Mouse (Mus musculus): ENCODE measurements at regions not wholly inside any gene's neighbourhood (a gene's known extent, or its start where the extent isn't known, plus 50 kb on each side); places are given as distances from the start of the nearest gene placed in this dataset.
"Not testable (repeated sequence)": the region's sequence is repeated elsewhere in the genome, so short reads cannot be mapped to it uniquely, and the experiment has no call there.

DNA sequence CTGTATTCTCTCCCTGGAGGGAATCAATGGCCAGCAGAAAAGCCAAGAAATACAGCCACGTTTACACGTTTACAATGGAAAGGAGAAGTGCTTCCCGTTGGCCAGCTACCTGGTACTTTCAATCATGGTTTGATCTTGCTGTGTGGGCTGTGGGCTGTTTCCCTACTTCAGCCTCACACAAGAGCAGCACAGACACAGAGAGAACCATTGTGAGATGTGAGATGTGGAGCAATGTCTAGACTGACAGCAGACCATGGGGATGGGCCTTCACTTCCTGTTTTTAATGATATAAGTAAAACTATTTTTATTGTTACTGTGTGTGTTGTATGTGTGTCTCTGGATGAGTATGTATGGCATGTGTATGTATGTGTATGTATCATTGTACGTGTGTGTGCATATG is 156.2 kb downstream of the Mterf1b start:
- in situ Hi-C loops (cut with MboI; ENCODE audit: low sequenced_read_pairs) = no loop called here

DNA sequence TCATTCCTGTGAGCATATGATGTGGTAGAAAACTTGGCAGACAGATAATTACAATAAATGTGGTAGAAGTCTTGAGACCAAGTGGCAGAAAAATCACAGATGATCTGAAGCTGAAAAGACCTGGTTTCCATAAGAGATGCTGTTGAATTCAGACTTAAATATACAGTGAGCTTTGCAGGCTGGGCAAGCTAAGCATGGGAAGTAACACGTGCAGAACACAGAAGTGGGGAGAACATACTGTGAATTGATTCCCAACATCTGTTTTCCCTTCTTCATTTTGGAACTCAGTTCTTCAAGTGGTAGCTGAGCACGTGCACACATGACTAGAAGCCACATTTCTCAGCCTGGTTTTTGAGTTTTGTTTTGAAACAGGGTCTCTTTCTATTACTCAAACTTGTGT is 157.8 kb downstream of the Mterf1b start:
- in situ Hi-C loops (cut with MboI; ENCODE audit: low sequenced_read_pairs) = no loop called here

DNA sequence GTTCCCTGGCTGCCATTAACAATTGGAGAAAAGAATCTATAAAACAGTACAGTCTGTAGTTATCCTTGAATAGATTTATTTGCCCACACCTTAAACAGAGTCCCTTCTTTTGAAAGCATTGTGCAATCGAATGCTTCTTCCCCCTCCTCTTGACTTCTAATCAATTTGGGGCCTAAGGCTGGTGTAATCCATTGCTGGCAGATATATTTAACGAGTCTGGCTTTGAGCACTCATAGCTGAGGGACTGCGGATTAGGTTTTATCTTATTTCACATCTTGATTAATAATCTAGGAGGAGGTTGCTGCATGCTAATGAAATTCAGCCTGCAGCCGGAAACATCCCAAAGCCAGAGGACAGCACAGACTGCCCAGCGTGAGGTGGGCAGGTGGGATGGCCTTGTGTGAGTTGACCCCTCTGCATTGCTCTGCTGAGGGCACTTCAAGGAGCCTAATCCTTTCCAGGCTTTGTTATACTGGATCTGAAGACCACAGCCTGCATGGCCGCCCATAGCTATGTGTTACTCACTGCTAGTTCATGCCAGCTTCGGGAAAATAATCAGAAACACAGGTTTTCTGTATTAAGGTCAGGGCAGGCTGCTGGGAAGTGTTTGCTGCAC is 163.6 kb downstream of the Mterf1b start:
- in situ Hi-C loops (cut with MboI; ENCODE audit: low sequenced_read_pairs) = no loop called here

GRCm38 (mm10) chr5:4356555-4357273 is 164.5 kb downstream of the Mterf1b start:
- in situ Hi-C loops (cut with MboI; ENCODE audit: low sequenced_read_pairs) = not testable (repeated sequence)

DNA sequence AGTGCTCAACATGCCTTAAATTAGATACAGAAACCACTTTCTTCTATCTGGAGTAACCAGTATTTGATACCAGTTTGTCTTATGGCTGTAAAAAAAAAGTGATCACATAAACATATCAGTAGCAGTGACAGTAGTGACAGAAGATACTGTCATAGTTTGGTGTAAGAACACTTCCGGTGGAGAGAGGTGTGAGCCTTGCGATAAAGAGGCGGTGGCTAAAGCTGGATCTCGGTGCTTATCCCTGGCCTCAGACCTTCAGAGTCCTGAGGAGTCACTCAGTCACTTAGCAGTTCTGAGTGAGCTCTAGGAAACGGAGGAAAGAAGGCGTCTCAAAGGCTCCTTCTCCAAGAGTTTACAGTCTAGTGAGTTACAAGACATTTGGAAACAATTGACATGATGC is 169.4 kb downstream of the Mterf1b start:
- in situ Hi-C loops (cut with MboI; ENCODE audit: low sequenced_read_pairs) = not testable (repeated sequence)

DNA sequence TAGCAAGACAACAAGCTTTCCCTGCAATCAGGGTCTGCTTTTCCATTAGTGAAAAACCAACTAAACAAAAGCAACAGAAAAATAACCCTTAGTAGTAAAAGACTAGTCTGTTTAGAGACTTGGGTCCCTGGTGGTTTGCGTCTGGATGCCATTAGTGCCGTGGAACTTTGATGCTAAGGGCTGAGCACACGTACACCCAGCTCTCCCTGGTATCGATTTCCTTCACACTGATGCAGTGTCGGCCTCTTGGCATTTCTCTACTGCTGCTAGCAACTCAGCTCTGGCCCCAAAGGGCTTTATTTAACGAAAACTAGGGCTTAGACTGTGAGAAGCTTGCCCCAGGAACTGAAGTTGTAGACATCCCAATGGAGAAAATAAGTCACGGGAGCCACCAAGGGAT is 192.6 kb downstream of the Mterf1b start:
- in situ Hi-C loops (cut with MboI; ENCODE audit: low sequenced_read_pairs) = not testable (repeated sequence)

DNA sequence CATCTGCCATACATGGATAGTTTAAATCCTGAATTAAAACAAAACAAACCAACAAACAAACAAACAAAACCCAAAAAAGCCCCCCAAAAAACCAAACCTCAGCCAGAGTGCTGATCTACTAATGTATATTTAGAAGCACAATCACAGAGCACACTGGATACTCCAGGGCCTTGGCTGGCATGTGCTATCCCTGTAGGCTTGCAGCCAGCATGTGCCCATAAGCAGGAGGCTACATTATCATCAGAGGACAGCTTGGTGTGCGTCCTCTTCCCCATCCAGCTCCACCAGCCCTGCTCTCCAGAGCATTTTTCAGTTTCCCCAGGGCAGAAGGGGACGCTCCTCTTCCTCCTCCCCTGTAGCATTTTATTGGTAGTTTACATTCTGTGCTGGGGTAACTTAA is 198.9 kb downstream of the Mterf1b start:
- in situ Hi-C loops (cut with MboI; ENCODE audit: low sequenced_read_pairs) = no loop called here

DNA sequence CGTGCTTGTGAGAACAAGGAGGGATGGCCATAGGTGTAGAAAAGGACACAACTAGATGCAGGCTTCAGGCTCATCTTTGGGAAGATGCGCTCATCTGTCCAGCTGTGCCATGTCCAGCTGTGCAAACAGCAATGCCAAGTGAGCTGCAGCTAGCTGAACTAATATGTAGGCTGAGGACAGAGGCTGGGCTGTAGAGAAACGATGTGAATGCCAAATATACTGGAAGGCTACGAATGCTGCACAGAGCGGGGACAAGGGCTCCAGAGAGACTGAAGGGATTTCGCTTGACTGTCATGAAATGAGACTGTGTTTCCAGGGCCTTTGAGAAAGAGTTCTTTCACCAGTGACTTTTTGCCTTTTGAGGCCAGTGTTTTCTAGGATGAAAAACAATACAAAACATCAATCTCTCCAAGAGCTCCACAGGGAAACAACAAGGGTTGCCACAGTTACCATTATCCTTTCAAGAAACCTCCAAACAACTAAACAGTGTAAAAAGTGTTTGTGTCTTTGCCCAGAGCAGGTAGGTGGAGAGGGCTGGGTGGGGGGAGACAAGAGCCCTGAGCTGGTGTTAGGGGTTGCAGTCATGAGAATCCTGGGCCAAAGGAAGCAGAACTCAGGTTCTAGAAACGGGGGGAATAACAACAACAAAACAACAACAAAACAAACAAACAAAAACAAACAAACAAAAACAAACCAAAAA is 202.3 kb downstream of the Mterf1b start:
- in situ Hi-C loops (cut with MboI; ENCODE audit: low sequenced_read_pairs) = not testable (repeated sequence)

DNA sequence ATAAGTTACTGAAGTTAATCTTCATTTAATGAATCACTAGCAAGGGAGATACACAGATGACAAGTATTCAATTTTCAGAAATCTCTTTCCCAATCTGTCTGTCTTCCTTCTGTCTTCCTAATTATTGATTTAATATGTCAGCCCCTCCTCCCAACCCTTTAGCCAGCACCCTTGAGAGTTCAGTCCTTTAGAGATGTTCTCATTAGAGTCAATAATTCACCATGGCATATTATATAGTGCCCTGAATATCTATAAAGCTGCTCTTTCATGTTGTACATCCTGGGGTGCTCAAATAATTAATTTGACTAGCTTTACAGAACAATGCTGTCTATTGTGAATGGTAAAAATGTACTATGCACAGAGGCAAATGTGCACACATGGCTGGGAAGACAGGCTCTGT is 205.9 kb downstream of the Mterf1b start:
- in situ Hi-C loops (cut with MboI; ENCODE audit: low sequenced_read_pairs) = no loop called here

DNA sequence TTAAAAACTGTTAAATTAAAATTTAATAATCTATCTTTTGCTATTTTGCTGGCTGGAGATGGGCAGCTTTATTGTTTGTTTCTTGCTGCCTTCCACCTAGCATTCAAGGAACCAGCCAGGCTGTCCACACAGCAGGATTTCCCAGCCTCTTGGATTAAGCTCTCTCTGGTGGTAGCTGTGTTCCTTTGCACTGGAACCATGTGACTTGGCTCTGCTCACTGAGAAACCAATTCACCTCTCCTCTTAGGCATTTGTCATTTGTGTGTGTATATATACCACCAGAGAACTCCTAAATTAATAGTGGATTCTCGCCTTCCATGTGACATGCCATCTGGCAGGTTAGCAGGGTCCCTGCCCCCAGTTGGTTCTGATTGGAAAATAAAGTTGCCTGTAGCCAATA is 225.6 kb downstream of the Mterf1b start:
- in situ Hi-C loops (cut with MboI; ENCODE audit: low sequenced_read_pairs) = no loop called here
